Mouse (Mus musculus) midbrain, embryonic 16.5 days (tissue): ENCODE results near the gene Slc25a44. TPM values are rescaled to one million over a fixed set of nuclear protein-coding genes. Genes with fewer than 3 reads are reported as not detected.
A peak's percentile ranks its signal among the peaks of the same experiment; 100 is the strongest.

Source experiments
- ATAC-seq: fragments of 200-750 bp; cut with Nextera tagmentation; 2 replicates; pipeline ENCODE4 v1.8.0; 2017; ENCODE audit warnings: moderate TSS enrichment
- H3K27ac ChIP-seq: fragments of 300-500 bp; sonication (generic); 2 replicates; pipeline ENCODE4 v1.5.1; 2014; ENCODE audit warnings: mild to moderate bottlenecking, low read length, mixed read lengths
- H3K27me3 ChIP-seq: fragments of 300-500 bp; sonication (generic); 2 replicates; pipeline ENCODE4 v1.6.1; 2014; ENCODE audit warnings: low read depth, low read length, mixed read lengths; ENCODE audit not compliant: control insufficient read depth, insufficient read depth
- H3K36me3 ChIP-seq: fragments of 300-500 bp; sonication (generic); 2 replicates; pipeline ENCODE4 v1.6.1; 2014; ENCODE audit warnings: mild to moderate bottlenecking, low read length, moderate library complexity, mixed read lengths; ENCODE audit not compliant: control insufficient read depth, insufficient read depth
- H3K4me1 ChIP-seq: fragments of 300-500 bp; sonication (generic); 2 replicates; pipeline ENCODE4 v1.6.1; 2014; ENCODE audit warnings: mild to moderate bottlenecking, low read length, mixed read lengths; ENCODE audit not compliant: control insufficient read depth, insufficient read depth
- H3K4me2 ChIP-seq: fragments of 300-500 bp; sonication (generic); 2 replicates; pipeline ENCODE4 v1.6.1; 2014; ENCODE audit warnings: mild to moderate bottlenecking, low read length, mixed read lengths
- H3K4me3 ChIP-seq: fragments of 300-500 bp; sonication (generic); 2 replicates; pipeline ENCODE4 v1.5.1; 2014; ENCODE audit warnings: low read depth, mild to moderate bottlenecking, low read length, moderate library complexity, mixed read lengths
- H3K9ac ChIP-seq: fragments of 300-500 bp; sonication (generic); 2 replicates; pipeline ENCODE4 v1.6.1; 2014; ENCODE audit warnings: low read depth, low read length, mixed read lengths
- H3K9me3 ChIP-seq: fragments of 300-500 bp; sonication (generic); replicated peaks from 2 replicates; pipeline ENCODE4 v1.6.1; 2014; ENCODE audit warnings: mild to moderate bottlenecking, low read length, mixed read lengths; ENCODE audit not compliant: control insufficient read depth, poor library complexity, severe bottlenecking
- WGBS: fragments of 180-500 bp; shearing (Covaris S2); extraction: QIAGEN DNeasy Blood & Tissue Kit; methylation state at CpG from one replicate; pipeline ENCODE4 v1.1.7; 2014; 5-methylcytosine and 5-hydroxymethylcytosine counted together
- polyA plus RNA-seq: library from polyadenylated mRNA; unstranded; fragments of >200 nt; fragmentation: Nextera tagmentation; extraction: Ambion mirVana; gene quantifications from 2 replicates; pipeline ENCODE4 v1.2.1, GENCODE M21; 2015

The Slc25a44 gene
- polyA plus RNA-seq, 1 experiment from 2014 or later: 39.3 TPM

DNA sequence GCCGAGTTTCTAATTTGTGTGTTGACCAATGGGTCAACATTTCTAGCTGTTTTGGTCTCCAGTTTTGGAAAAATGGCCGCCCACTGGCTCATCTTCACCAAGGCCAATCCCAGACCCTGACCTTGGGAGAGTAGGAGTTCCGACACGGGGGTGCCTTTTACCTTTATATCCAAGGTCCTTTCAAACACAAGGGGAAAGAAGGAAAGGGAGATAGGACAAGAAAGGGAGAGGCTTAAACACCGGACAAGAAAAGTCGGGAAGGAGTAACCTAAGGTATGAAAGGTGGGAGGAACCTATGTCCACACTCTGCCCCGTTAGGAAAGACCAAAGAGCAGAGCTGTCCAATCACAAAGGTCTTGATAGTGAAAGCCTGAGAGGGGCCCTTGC is 14.3 kb downstream of the Slc25a44 start:
- WGBS: 24% methylated on average over 7 of the region's 7 CpGs

DNA sequence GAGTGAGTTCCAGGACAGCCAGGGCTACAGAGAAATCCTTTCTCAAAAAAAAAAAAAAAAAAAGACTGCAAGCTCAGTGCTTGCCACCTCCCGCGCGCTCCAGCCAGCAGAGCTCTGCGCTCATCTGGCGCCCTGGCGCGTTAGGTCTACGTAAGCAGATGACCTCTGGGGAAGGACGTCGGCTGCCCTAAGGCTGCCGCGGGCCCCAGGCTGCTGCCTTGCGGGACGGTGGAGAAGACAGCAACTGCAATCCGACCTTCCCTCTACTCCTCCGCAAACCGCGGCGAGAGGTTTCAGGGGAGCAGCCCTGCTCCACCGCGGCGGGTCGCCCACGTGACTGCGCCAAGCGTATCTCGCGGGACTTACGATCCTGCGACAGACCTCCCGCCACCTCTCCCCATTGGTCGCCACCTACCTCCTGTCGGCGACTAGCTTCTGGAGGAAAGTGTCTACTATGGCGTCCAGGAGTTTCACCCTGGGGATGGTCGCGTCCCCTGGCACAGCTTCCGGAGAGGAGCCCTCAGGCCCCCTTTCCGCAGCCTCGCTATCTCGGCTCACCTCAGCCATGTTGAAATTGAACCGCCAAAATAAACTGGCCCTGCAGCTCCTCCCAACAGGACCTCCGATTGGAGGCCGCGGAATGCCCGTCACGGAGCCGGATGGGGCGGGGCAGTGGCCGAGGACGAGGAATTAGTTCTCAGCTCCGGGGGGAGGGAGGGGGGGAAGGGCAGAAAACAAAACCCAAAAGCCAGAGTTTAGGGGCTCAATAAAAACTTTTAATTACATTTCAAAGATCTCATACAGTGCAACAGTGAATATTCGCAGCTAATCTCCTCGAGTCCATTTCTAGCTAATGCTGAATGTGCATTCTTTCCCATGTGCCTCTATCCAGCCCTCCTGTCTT is 14.9 kb downstream of the Slc25a44 start, which contains the start of gene Pmf1:
Gene Pmf1, minus strand, starts transcription at position 591 of the 904 bp plus-strand sequence.
- Histone ChIP-seq H3K36me3 (peaks cover 14% of the 10 kb centered on the region), H3K4me1 (peaks cover 12% of the 10 kb centered on the region), H3K4me3 (peak within 1 kb of the TSS; percentile 61), H3K9ac (peak within 1 kb of the TSS; percentile 80), H3K27me3 (no peaks in the 10 kb centered on the region), H3K27ac (peak within 1 kb of the TSS; percentile 82), H3K9me3 (no peaks in the 10 kb centered on the region), H3K4me2 (peak within 1 kb of the TSS; percentile 75)
- peak; percentile 91 for ATAC-seq
- under 1% methylated on average over 54 of the region's 54 CpGs for WGBS

More for the DNA sequence above, 14.3 kb downstream of the Slc25a44 start:
- H3K27ac ChIP-seq: peak overlapping the region; percentile 82
- no peaks in the 10 kb centered on the region for H3K9me3 ChIP-seq
- H3K9ac ChIP-seq: peak overlapping the region; percentile 80; the same call in 1 of the 2 replicates
- H3K4me2 ChIP-seq: peak overlapping the region; percentile 75
- H3K27me3 ChIP-seq: no peaks in the 10 kb centered on the region
- no peak for ATAC-seq
- peak overlapping the region; percentile 61 for H3K4me3 ChIP-seq
- H3K4me1 ChIP-seq: peaks cover 12% of the 10 kb centered on the region
- H3K36me3 ChIP-seq: peaks cover 14% of the 10 kb centered on the region

DNA sequence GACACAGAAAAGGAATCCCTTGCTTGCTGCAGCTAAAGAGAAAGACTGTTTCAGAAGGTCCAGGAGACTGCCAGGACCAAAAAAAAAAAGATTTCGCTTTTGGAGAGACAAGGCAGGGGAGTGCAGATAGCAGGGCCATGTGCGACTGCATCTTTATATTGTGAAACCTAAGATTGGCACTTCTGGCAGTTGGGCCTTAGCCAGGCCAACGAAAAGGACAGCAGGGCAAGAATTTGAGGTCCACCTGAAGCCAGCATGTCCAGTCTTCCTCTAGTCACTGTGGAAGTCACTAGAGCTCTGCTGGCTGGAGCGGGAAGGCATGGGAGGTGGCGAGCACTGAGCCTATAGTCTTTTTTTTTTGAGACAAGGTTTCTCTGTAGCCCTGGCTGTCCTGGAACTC is 16.0 kb downstream of the Slc25a44 start:
- 70% methylated on average over 5 of the region's 5 CpGs for WGBS
- Histone ChIP-seq H3K27ac (no peak overlapping the region), H3K9me3 (no peaks in the 10 kb centered on the region), H3K4me2 (peak overlapping the region; percentile 75; the same call in 1 of the 2 replicates), H3K4me3 (no peak overlapping the region), H3K9ac (peak overlapping the region; percentile 80), H3K36me3 (peaks cover 10% of the 10 kb centered on the region), H3K27me3 (no peaks in the 10 kb centered on the region), H3K4me1 (peaks cover 12% of the 10 kb centered on the region)
- ATAC-seq: no peak

DNA sequence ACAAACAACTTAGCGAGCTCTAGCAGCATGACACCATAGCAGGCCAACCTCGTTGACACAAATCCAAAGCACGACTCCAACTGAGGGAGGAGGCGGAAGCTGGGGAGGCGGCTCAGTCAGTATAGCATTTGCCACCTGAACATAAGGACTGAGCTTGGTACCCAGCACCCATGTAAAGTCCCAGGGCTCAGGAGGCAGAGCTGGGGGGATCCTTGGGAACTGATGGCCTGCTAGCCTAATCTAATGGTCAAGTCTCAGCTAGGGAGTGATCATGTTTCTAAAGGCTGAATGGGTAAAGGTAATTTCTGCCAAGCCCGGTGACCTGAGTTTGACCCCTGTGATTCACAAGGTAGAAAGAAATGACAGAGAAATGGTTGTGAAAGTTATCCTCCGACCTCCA is 17.4 kb downstream of the Slc25a44 start:
- H3K9me3 ChIP-seq: no peaks in the 10 kb centered on the region
- 61% methylated on average over 7 of the region's 7 CpGs for WGBS
- no peak overlapping the region for H3K4me2 ChIP-seq
- no peaks in the 10 kb centered on the region for H3K27me3 ChIP-seq
- ATAC-seq: no peak
- H3K27ac ChIP-seq: no peak overlapping the region
- H3K36me3 ChIP-seq: peaks cover 6% of the 10 kb centered on the region
- no peak overlapping the region for H3K4me3 ChIP-seq
- no peak overlapping the region for H3K9ac ChIP-seq
- H3K4me1 ChIP-seq: peaks cover 12% of the 10 kb centered on the region

DNA sequence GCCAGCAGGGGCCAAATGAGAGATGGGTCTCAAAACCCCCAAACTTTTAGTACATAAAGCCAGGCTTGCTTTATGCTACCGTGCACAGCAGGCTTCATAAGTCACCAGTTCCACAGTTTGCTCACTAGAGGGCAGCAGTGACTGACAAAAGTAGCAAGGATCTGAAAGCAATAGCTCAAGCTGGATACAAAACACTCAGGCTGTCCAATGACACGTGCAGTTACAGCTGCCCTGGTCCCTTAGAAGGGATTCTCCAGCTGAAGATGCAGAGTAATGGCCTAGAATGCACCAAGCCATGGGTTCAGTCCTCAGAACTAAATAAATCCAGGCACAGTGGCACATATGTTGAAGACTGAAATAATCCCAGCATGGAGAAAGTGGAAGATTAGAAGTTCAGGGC is 17.8 kb downstream of the Slc25a44 start:
- Histone ChIP-seq H3K36me3 (peaks cover 2% of the 10 kb centered on the region), H3K9ac (no peak overlapping the region), H3K27ac (no peak overlapping the region), H3K4me1 (peaks cover 12% of the 10 kb centered on the region), H3K4me3 (no peak overlapping the region), H3K4me2 (no peak overlapping the region), H3K27me3 (no peaks in the 10 kb centered on the region), H3K9me3 (no peaks in the 10 kb centered on the region)
- no peak for ATAC-seq
- 2% methylated on average over 2 of the region's 2 CpGs for WGBS

DNA sequence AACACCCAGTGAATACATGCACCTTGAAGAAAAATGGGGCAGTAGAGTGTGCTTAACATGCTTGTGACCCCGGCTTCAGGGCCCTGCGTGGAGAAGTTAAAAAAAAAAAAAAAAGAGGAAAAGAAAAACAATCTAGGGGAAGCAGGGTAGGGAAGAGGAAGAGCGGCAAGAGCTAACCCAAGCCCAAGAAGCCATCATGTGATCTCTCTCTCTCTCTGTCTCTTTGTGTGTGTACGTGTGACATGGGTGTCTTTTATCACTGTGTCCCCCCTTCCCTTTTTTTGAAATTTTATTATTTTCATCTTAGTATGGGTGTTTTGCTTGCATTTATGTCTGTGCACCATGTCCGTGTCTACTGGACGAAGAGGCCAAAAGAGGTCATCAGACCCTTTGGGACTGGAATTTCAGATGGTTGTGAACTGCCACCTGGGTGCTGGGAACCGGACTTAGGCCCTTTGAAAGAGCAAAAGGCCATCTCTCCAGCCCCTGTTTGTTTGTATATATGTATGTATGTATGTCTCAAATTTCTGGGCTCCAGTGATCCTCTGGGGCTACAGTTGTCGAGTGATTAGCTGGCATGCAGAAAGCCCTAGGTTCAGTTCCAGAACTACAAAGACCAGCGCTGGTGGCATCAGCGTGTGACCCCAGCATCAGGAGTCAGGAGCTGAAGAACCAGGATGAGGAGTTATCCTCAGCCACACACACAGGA is 21.3 kb downstream of the Slc25a44 start:
- Histone ChIP-seq H3K4me3 (no peak overlapping the region), H3K27ac (no peak overlapping the region), H3K9me3 (no peaks in the 10 kb centered on the region), H3K9ac (no peak overlapping the region), H3K36me3 (no peaks in the 10 kb centered on the region), H3K27me3 (no peaks in the 10 kb centered on the region), H3K4me1 (peaks cover 3% of the 10 kb centered on the region; the same call in 1 of the 2 replicates), H3K4me2 (no peak overlapping the region)
- WGBS: 94% methylated on average over 10 of the region's 10 CpGs
- ATAC-seq: no peak

DNA sequence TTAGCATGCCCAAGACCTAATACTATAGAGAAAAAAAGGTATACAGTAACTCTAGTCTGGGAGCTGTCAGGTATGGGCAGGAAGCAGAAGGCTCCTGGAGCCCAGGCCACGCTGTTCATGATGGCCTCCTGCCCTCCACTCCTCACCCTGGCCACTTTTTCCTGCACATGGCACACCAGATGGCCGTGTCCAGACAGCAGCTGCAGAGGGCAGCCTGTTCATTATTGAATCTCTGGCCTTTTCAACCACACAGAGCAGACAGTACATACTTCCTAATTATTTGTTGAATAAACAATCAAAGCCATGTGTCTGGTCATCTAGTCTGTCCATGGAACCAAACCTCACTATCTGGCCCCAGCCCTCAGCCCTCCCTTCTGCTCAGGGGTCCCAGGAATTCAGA is 26.3 kb downstream of the Slc25a44 start:
- H3K4me2 ChIP-seq: no peak overlapping the region
- H3K4me3 ChIP-seq: no peak overlapping the region
- H3K9me3 ChIP-seq: no peaks in the 10 kb centered on the region
- no peak overlapping the region for H3K27ac ChIP-seq
- H3K4me1 ChIP-seq: no peaks in the 10 kb centered on the region
- no peaks in the 10 kb centered on the region for H3K36me3 ChIP-seq
- H3K27me3 ChIP-seq: no peaks in the 10 kb centered on the region
- no peak overlapping the region for H3K9ac ChIP-seq
- 79% methylated on average over 2 of the region's 2 CpGs for WGBS
- no peak for ATAC-seq

DNA sequence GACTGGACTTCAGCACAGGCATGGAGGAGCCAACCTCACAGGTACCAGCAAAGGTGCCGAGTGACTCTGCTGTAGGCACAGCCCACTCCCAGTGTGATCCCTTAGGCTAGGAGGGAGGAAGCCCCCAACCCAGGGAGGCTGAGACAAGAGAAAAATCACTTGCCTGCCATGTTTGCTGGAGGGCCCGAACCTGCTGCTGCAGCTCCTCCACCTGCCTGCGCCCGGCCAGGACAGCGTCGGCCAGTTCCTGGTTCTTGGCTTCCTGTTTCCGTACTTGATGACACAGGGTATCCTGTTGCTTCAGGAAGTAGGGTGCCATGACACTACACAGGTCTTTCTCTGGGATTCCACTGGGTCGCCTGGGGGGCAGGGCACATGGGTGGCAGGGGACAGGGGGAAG is 29.2 kb downstream of the Slc25a44 start:
- ATAC-seq: no peak
- H3K4me2 ChIP-seq: no peak overlapping the region
- no peaks in the 10 kb centered on the region for H3K27me3 ChIP-seq
- H3K9ac ChIP-seq: no peak overlapping the region
- H3K9me3 ChIP-seq: no peaks in the 10 kb centered on the region
- H3K4me3 ChIP-seq: no peak overlapping the region
- H3K27ac ChIP-seq: no peak overlapping the region
- 95% methylated on average over 8 of the region's 8 CpGs for WGBS
- H3K36me3 ChIP-seq: no peaks in the 10 kb centered on the region
- no peaks in the 10 kb centered on the region for H3K4me1 ChIP-seq

DNA sequence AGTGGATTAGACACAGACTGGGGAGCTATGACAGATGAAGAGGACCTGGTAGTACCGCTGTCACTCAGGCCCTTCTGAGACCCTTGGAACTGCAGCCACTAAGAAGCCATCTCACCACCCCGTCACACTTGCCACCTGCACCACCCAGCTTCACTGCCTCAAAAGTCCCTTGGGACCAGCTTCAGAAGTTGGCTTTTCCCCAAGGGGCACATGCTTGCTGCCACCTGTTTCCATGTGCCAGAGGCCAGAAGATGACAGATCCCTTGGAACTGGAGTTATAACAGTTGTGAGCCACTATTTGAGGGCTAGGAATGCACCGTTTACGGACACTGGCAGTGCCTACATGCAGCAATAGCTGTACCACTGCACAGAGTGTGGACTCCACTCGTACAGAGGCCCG is 29.7 kb downstream of the Slc25a44 start:
- WGBS: 97% methylated on average over 6 of the region's 6 CpGs
- Histone ChIP-seq H3K4me3 (no peak overlapping the region), H3K9ac (no peak overlapping the region), H3K36me3 (no peaks in the 10 kb centered on the region), H3K4me2 (no peak overlapping the region), H3K4me1 (no peaks in the 10 kb centered on the region), H3K9me3 (no peaks in the 10 kb centered on the region), H3K27ac (no peak overlapping the region), H3K27me3 (no peaks in the 10 kb centered on the region)
- no peak for ATAC-seq
